Mouse (Mus musculus) stomach, postnatal 0 days (tissue): ENCODE results near the gene Sema3e. TPM values are rescaled to one million over a fixed set of nuclear protein-coding genes. Genes with fewer than 3 reads are reported as not detected.

Experiments
- ATAC-seq: fragments of 200-750 bp; cut with Nextera tagmentation; 2 replicates; pipeline ENCODE4 v1.8.0; 2017; ENCODE audit not compliant: low FRiP score, low TSS enrichment
- DNase-seq: peaks from one replicate; pipeline ENCODE4 v3.0.0-alpha.2; 2016; ENCODE audit warnings: low spot score
- H3K27ac ChIP-seq: fragments of 300-500 bp; sonication (generic); replicated peaks from 2 replicates; pipeline ENCODE4 v1.5.1; 2014; ENCODE audit warnings: mild to moderate bottlenecking, control low read depth
- H3K27me3 ChIP-seq: fragments of 300-500 bp; sonication (generic); 2 replicates; pipeline ENCODE4 v1.6.1; 2014; ENCODE audit warnings: low read length; ENCODE audit not compliant: control insufficient read depth, insufficient read depth
- H3K36me3 ChIP-seq: fragments of 300-500 bp; sonication (generic); 2 replicates; pipeline ENCODE4 v1.6.1; 2014; ENCODE audit warnings: low read length, mixed read lengths; ENCODE audit not compliant: control insufficient read depth, insufficient read depth
- H3K4me1 ChIP-seq: fragments of 300-500 bp; sonication (generic); replicated peaks from 2 replicates; pipeline ENCODE4 v1.6.1; 2014; ENCODE audit warnings: antibody characterized with exemption; ENCODE audit not compliant: control insufficient read depth, insufficient read depth
- H3K4me2 ChIP-seq: fragments of 300-500 bp; sonication (generic); replicated peaks from 2 replicates; pipeline ENCODE4 v1.6.1; 2014; ENCODE audit warnings: low read depth, mild to moderate bottlenecking, control low read depth, moderate library complexity
- H3K4me3 ChIP-seq: fragments of 300-500 bp; sonication (generic); 2 replicates; pipeline ENCODE4 v1.5.1; 2014; ENCODE audit warnings: low read depth, low read length, control low read depth
- H3K9ac ChIP-seq: fragments of 300-500 bp; sonication (generic); 2 replicates; pipeline ENCODE4 v1.6.1; 2014; ENCODE audit warnings: mild to moderate bottlenecking, low read length, control low read depth, mixed read lengths
- H3K9me3 ChIP-seq: fragments of 300-500 bp; sonication (generic); 2 replicates; pipeline ENCODE4 v1.6.1; 2016; ENCODE audit warnings: low read length; ENCODE audit not compliant: control insufficient read depth
- CTCF ChIP-seq: IDR thresholded peaks from 2 replicates; pipeline ENCODE4 v1.5.1; 2016; ENCODE audit warnings: antibody characterized with exemption, low read depth, mild to moderate bottlenecking, moderate library complexity
- EP300 ChIP-seq: optimal IDR thresholded peaks from 2 replicates; pipeline ENCODE3; 2016; ENCODE audit warnings: antibody characterized with exemption
- WGBS: fragments of 180-500 bp; shearing (Covaris S2); extraction: QIAGEN DNeasy Blood & Tissue Kit; methylation state at CpG from one replicate; pipeline ENCODE4 v1.1.7; 2014; 5-methylcytosine and 5-hydroxymethylcytosine counted together
- polyA plus RNA-seq: library from polyadenylated mRNA; unstranded; fragments of >200 nt; fragmentation: Nextera tagmentation; extraction: Ambion mirVana; gene quantifications from 2 replicates; pipeline ENCODE4 v1.2.1, GENCODE M21; 2015

Sema3e gene
- polyA plus RNA-seq, result 7.3 and 7.8 TPM in 2 replicates

DNA sequence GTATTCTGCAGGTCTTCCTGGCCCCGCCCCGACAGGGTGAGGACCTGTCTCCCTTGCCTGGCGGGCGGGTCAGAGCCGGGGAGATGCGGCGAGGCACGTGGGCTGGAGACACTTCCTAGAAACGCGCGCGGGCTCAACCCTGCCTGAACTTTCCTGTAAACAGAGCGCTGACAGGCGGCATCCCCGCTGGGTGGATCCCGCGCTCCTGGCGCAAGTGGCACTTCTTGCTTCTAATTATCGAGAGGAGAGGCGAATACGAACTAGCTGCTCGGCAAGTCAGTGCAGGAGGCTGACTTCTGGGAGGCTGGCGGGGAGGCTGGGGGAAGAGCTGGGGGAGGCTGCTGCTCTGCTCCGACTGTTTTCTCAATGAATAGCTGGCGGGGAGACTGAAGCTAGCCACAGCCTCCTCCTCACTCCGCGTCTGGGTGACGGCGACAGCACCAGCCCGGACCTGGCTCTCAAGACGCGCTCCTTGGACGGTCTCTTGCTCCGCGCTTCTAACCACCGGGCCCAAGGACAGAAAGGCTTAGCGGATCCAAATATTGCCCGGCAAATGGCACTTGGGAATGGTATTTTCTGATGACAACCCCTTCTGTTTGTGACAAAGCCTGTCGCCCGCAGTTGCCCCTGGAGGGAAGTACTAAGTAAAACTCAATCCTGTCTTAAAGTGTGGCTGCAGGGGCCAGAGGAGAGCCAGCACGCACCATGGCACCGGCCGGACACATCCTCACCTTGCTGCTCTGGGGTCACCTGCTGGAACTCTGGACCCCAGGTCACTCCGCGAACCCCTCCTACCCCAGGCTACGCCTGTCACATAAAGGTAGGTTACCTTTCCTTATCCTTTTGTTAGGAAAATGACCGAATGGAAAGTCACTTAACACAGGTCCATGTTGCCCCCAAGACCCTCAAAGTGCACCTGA lies at the start of gene Sema3e:
Sema3e (plus strand) TSS at position 72 of the 920 bp plus-strand sequence.
- H3K4me1 ChIP-seq, result no peaks in the 10 kb centered on the region; the same call in 1 of the 2 replicates
- H3K27ac ChIP-seq, result peak within 1 kb of the TSS; percentile 35; the same call in 1 of the 2 replicates
- TF ChIP-seq EP300 (no peak), CTCF (no peak)
- H3K9me3 ChIP-seq, result no peaks in the 10 kb centered on the region
- no peaks in the 10 kb centered on the region for H3K36me3 ChIP-seq
- DNase-seq, result peak; percentile 68
- ATAC-seq, result peak; percentile 88
- H3K9ac ChIP-seq, result peak within 1 kb of the TSS; percentile 59
- peak within 1 kb of the TSS; percentile 51 for H3K4me3 ChIP-seq
- 2% methylated on average over 47 of the region's 47 CpGs for WGBS
- no peaks in the 10 kb centered on the region for H3K27me3 ChIP-seq
- peak within 1 kb of the TSS; percentile 81 for H3K4me2 ChIP-seq

DNA sequence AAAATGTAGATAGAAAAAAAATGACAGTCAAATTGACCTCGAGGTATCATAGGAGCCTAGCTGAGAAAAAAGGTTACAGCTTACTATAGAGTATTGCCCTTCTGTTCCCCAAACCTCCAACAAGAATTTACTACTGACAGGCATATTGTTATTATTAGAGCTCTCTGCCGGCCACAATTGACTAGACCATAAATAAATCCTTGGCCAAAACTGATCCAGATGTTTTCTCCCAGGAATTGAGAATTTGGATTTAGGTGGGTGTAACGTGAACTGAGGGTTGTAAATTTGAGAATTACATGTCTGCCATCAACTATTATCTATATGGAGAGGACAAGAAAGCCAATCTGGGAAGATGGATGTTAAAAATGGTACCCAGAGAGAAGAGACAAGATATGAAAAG lies 47.5 kb upstream of the Sema3e start:
- H3K27ac ChIP-seq, result no peak overlapping the region
- H3K9me3 ChIP-seq, result no peaks in the 10 kb centered on the region
- no peaks in the 10 kb centered on the region for H3K36me3 ChIP-seq
- no peaks in the 10 kb centered on the region for H3K27me3 ChIP-seq
- no peak for TF ChIP-seq EP300
- TF ChIP-seq CTCF, result no peak
- H3K9ac ChIP-seq, result no peak overlapping the region
- H3K4me2 ChIP-seq, result no peak overlapping the region
- no peaks in the 10 kb centered on the region for H3K4me1 ChIP-seq
- ATAC-seq (no peak), DNase-seq (no peak)
- WGBS, result 64% methylated on average over 3 of the region's 3 CpGs
- no peak overlapping the region for H3K4me3 ChIP-seq

DNA sequence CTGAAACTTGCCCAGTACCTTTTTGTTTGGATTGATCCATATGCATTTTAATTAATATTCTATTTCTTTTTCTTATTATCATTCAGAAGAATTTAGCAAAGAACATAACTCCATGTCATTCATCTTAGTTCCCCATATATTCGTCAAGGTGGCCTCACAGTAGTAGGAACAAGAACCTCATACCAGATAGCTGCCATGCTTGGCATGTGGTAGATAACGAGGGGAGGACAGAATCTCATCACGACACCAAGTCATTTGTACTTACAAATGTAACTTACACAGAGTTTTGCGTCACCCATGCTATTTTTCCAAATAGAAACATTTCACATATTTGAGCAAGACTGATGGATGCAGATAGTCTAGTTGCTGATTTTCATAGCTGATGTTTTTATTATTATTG lies 45.9 kb upstream of the Sema3e start:
- DNase-seq (no peak), ATAC-seq (no peak)
- no peaks in the 10 kb centered on the region for H3K36me3 ChIP-seq
- TF ChIP-seq EP300 (no peak), CTCF (no peak)
- H3K9me3 ChIP-seq, result no peaks in the 10 kb centered on the region
- H3K9ac ChIP-seq, result no peak overlapping the region
- H3K4me1 ChIP-seq, result no peaks in the 10 kb centered on the region
- H3K27me3 ChIP-seq, result no peaks in the 10 kb centered on the region
- WGBS, result 88% methylated on average over 4 of the region's 4 CpGs
- no peak overlapping the region for H3K27ac ChIP-seq
- H3K4me2 ChIP-seq, result no peak overlapping the region
- no peak overlapping the region for H3K4me3 ChIP-seq

DNA sequence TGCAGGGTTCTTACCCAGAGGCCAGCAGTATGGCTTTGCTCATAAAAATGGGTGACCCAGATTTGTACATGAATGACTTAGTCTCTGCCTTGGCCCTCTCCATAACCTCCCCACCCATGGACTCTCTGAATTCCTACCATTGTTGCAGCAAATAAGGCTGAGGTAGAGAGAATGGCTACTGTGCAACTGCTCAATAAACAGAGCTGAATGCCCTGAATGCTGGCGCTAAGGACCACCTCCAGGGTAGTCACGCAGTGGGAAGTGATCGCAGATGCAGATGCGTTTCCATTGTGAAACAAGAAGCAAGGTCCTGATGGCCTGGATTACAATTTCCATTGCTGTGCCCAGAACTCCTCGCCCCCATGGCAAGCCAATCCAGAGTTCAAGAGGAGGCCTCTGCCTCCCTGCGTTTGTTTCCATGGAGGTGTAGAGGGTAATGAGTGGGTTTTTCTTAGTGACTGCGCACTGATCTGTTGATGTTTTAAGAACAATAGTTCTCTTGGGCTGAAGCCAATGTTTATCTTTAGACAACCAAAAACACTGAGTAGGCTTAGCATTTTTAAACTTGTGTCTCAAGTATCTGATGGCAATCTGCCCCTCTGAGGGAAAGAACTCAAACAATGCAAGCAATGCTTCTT lies 42.5 kb upstream of the Sema3e start:
- Histone ChIP-seq H3K9me3 (no peaks in the 10 kb centered on the region), H3K36me3 (no peaks in the 10 kb centered on the region), H3K4me3 (no peak overlapping the region), H3K27me3 (no peaks in the 10 kb centered on the region), H3K27ac (no peak overlapping the region), H3K9ac (no peak overlapping the region), H3K4me2 (no peak overlapping the region), H3K4me1 (no peaks in the 10 kb centered on the region)
- ATAC-seq (no peak), DNase-seq (no peak)
- 48% methylated on average over 7 of the region's 7 CpGs for WGBS
- no peak for TF ChIP-seq EP300
- no peak for TF ChIP-seq CTCF

DNA sequence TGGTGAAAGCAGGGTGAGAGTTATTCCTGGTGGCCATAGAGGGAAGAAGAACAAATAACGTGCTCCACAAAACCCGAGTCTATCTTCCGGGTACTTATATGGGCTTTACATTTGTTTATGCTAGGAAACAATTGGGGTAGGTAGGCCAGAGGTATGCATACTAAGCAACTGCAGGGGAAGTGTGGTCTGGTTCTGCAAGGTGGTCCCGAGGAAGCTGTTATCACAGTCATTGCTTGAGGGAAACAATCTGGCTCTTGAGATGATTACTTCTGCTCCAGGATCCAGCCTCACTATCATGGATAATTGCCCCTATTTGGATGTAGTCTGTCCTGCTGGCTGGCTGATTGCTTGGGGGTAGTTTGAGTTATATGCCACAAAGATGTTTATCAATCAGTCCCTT lies 41.5 kb upstream of the Sema3e start:
- no peaks in the 10 kb centered on the region for H3K27me3 ChIP-seq
- DNase-seq, result no peak
- H3K9me3 ChIP-seq, result no peaks in the 10 kb centered on the region
- H3K27ac ChIP-seq, result no peak overlapping the region
- H3K4me2 ChIP-seq, result no peak overlapping the region
- 55% methylated on average over 4 of the region's 4 CpGs for WGBS
- H3K4me1 ChIP-seq, result no peaks in the 10 kb centered on the region
- no peak overlapping the region for H3K9ac ChIP-seq
- no peak overlapping the region for H3K4me3 ChIP-seq
- no peak for TF ChIP-seq CTCF
- no peak for TF ChIP-seq EP300
- H3K36me3 ChIP-seq, result no peaks in the 10 kb centered on the region
- ATAC-seq, result no peak

DNA sequence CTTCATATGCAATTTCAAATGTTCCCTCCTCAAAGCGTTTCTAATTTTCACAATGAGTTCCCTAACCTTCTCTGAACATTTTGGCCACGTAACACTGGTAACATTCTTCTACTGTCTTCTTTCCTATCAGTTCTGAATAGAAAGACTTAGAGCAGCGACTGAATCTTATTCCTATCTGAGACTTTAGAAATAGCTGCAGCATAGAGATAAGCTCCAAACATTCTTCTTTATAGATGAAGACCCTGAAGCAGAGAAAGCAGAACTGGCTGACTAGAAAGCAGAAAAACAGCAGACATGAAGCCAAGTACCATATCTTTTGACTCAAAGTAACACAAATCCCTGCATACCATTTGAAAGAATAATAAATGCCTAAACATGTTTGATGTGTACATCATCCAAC lies 39.4 kb upstream of the Sema3e start:
- no peak for DNase-seq
- ATAC-seq, result no peak
- no peaks in the 10 kb centered on the region for H3K9me3 ChIP-seq
- no peak overlapping the region for H3K4me2 ChIP-seq
- TF ChIP-seq CTCF (no peak), EP300 (no peak)
- no peak overlapping the region for H3K9ac ChIP-seq
- whole genome bisulfite sequencing, result 94% methylated on average over 3 of the region's 3 CpGs
- H3K27me3 ChIP-seq, result no peaks in the 10 kb centered on the region
- no peak overlapping the region for H3K27ac ChIP-seq
- H3K4me3 ChIP-seq, result no peak overlapping the region
- H3K4me1 ChIP-seq, result no peaks in the 10 kb centered on the region
- H3K36me3 ChIP-seq, result no peaks in the 10 kb centered on the region
